Mouse (Mus musculus) E14TG2a.4 (cell line): ENCODE results near the gene Cby3.

ENCODE experiments used
- CTCF ChIP-seq: conservative IDR thresholded peaks from 2 replicates; pipeline ENCODE4 v1.5.1; 2014; ENCODE audit warnings: low read length
- POU5F1 ChIP-seq: IDR thresholded peaks from 2 replicates; pipeline ENCODE4 v1.6.1; 2014; ENCODE audit warnings: low read length, borderline replicate concordance

DNA sequence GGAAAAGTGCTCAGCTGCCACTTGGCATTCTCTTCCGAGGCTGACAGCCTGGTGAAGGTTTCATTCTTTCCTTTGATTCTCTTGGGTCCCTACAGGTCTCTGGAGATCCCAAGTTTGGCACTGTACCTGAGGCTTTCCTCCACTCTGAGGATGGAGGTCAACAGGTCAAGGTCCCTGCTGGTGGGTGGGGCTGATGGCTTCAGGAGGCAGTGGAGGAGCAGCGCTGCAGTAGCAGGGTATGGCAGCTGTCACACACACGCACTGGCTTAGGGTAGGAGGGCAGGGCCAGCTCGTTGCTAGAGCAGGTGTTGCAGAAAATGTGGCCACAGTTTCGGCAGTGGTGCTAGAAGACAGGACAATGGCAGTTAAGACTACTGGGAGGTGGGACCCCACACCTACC lies 35.4 kb downstream of the Cby3 start:
- TF ChIP-seq POU5F1: no peak
- TF ChIP-seq CTCF: no peak
